Mouse (Mus musculus) cerebellum, adult 9-11 months (tissue): ENCODE data around the gene Sectm1a.
A peak's percentile ranks its signal among the peaks of the same experiment; 100 is the strongest.
"Not testable (repeated sequence)": the region's sequence is repeated elsewhere in the genome, so short reads cannot be mapped to it uniquely, and the experiment has no call there.

Experiments used
- DNase-seq: peaks from one replicate; pipeline ENCODE4 v3.0.0; 2022

Gene Sectm1a

GRCm38 (mm10) chr11:121045286-121045685 is 35.7 kb downstream of the Sectm1a start:
- no peak for DNase-seq

- not testable (repeated sequence) for DNase-seq
Observed at GRCm38 (mm10) chr11:121043025-121043424, 38.0 kb downstream of the Sectm1a start.

GRCm38 (mm10) chr11:121042480-121042879 is 38.5 kb downstream of the Sectm1a start:
- DNase-seq = no peak

GRCm38 (mm10) chr11:121041636-121042035 is 39.4 kb downstream of the Sectm1a start:
- no peak for DNase-seq

- peak; percentile 60 for DNase-seq
Observed at GRCm38 (mm10) chr11:121041212-121041611, 39.8 kb downstream of the Sectm1a start.

- DNase-seq = no peak
Observed at GRCm38 (mm10) chr11:121039302-121039701, 41.7 kb downstream of the Sectm1a start, which contains the start of gene Cd7. Gene Cd7 (minus strand): TSS chr11:121039418.

- no peak for DNase-seq
Observed at GRCm38 (mm10) chr11:121038366-121039240, 42.4 kb downstream of the Sectm1a start.

GRCm38 (mm10) chr11:121033118-121033517 is 47.9 kb downstream of the Sectm1a start:
- no peak for DNase-seq

- DNase-seq = no peak
Observed at GRCm38 (mm10) chr11:121027259-121027658, 53.8 kb downstream of the Sectm1a start.

GRCm38 (mm10) chr11:121024163-121024562 is 56.9 kb downstream of the Sectm1a start:
- DNase-seq = no peak

- no peak for DNase-seq
Observed at GRCm38 (mm10) chr11:121019501-121019900, 61.5 kb downstream of the Sectm1a start.

GRCm38 (mm10) chr11:121017703-121018102 is 63.3 kb downstream of the Sectm1a start:
- DNase-seq = peak; percentile 51
